Comparison of ENCODE assay signal across 8 mouse cellular contexts in the genomic region with DNA sequence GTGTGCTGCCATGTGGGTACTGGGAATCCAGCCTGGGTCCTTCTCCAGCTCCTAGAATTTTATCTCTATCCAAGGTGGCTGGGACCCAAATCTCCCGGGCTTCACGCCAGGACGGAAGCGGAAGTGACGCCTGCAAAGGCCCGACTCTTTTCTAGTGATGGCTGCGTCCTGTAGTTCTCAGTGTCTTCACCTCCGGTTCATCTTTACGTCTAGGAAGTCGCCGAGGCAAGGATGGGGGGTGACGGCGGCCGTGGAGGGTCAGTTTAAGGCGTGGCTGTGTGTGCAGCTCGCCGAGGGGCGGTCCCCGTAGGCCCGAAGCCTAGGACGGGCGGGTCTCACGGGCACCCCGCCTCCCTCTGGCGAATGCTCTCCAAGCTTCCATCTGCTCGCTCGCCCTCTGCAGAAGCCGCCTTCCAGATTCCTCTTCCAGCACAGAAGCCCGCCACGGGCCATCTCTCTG. TPM values are rescaled to one million over a fixed set of nuclear protein-coding genes. Genes with fewer than 3 reads are reported as not detected.
DNase-seq lines count a peak whose midpoint lies in the region; ATAC-seq lines count a peak whose summit lies in the region.

TSS of gene Zfp846 (plus strand) at position 117 of the 460 bp plus-strand sequence.

- WGBS in heart, embryonic 10.5 days = under 1% methylated on average over 30 of the region's 30 CpGs
- under 1% methylated on average over 30 of the region's 30 CpGs for WGBS in kidney, embryonic 15.5 days

- H3K4me1 ChIP-seq in heart, embryonic 10.5 days = no peaks in the 10 kb centered on the region
- peaks cover 3% of the 10 kb centered on the region; the same call in 1 of the 2 replicates for H3K4me1 ChIP-seq in kidney, embryonic 15.5 days

- H3K36me3 ChIP-seq in heart, embryonic 10.5 days = peaks cover 17% of the 10 kb centered on the region; the same call in 1 of the 2 replicates
- H3K36me3 ChIP-seq in kidney, embryonic 15.5 days = peaks cover 16% of the 10 kb centered on the region

- DNase-seq in B cell, adult 2 months = peak; percentile 94 to 97
- DNase-seq in brain, adult 2 months (ENCODE audit: low read depth, low spot score) = peak; percentile 100
- peak; percentile 99 for DNase-seq in heart, embryonic 10.5 days (ENCODE audit: low spot score)
- peak; percentile 90 for DNase-seq in liver
- peak; percentile 92 to 94 for DNase-seq in spleen, postnatal 4 days (ENCODE audit: low spot score in 2 of 2)

- H3K9me3 ChIP-seq in heart, embryonic 10.5 days = no peaks in the 10 kb centered on the region
- no peaks in the 10 kb centered on the region for H3K9me3 ChIP-seq in kidney, embryonic 15.5 days (replicated peaks)

- peak within 1 kb of the TSS; percentile 61 for H3K9ac ChIP-seq in kidney, embryonic 15.5 days

- peak within 1 kb of the TSS; percentile 65 for H3K4me2 ChIP-seq in kidney, embryonic 15.5 days

- peak; percentile 85 for ATAC-seq in erythroblast, adult 5-6 weeks (replicated peaks; ENCODE audit: low FRiP score, poor library complexity, severe bottlenecking)
- peak; percentile 99 for ATAC-seq in kidney, embryonic 15.5 days (replicated peaks; ENCODE audit: low FRiP score)
- ATAC-seq in monocyte, adult 5-6 weeks (replicated peaks; ENCODE audit: insufficient number of reproducible peaks, low FRiP score, low TSS enrichment, poor library complexity, severe bottlenecking) = peak; percentile 99

- H3K27me3 ChIP-seq in heart, embryonic 10.5 days (ENCODE audit: insufficient read depth, poor library complexity, severe bottlenecking) = peaks cover 16% of the 10 kb centered on the region
- peaks cover 26% of the 10 kb centered on the region for H3K27me3 ChIP-seq in kidney, embryonic 15.5 days

- peak within 1 kb of the TSS; percentile 89 for H3K27ac ChIP-seq in heart, embryonic 10.5 days
- H3K27ac ChIP-seq in kidney, embryonic 15.5 days = peak within 1 kb of the TSS; percentile 83

- peak within 1 kb of the TSS; percentile 70 for H3K4me3 ChIP-seq in heart, embryonic 10.5 days
- H3K4me3 ChIP-seq in kidney, embryonic 15.5 days (replicated peaks) = peak within 1 kb of the TSS; percentile 56

RNA-seq across cellular contexts. Expression of gene Zfp846, which starts in this region (rescaled TPM):
- 1.7 and 4.2 TPM in 2 replicates for total RNA-seq in erythroblast, adult 5-6 weeks (2015; ENCODE audit: low replicate concordance)
- total RNA-seq in erythroblast, adult 5-6 weeks (2017; ENCODE audit: low replicate concordance) = 0.09 and 0.70 TPM in 2 replicates
- polyA plus RNA-seq in heart, embryonic 10.5 days (2016; fragmentation: Nextera tagmentation; extraction: Ambion mirVana) = 10.2 and 11.6 TPM in 2 replicates
- 15.7 and 16.4 TPM in 2 replicates for polyA plus RNA-seq in kidney, embryonic 15.5 days (2015; fragmentation: Nextera tagmentation; extraction: Ambion mirVana)
- 5.1 to 8.3 TPM (median 7.2 TPM) in 3 replicates for total RNA-seq in monocyte, adult 5-6 weeks (2017)

Comparison
In these comparisons a context has a peak if more than half of its experiments do, and no peak if none do; other contexts are left out.
1. Peak in every context shown above with its lines: DNase-seq, ATAC-seq, H3K4me3 ChIP-seq and H3K27ac ChIP-seq.